Mouse (Mus musculus) neural tube, embryonic 14.5 days (tissue): ENCODE results near the gene Ppil4. TPM values are rescaled to one million over a fixed set of nuclear protein-coding genes. Genes with fewer than 3 reads are reported as not detected.

Source experiments
- microRNA-seq: library from miRNA; unstranded; fragments of <30 nt; microRNA quantifications from one replicate; pipeline ENCODE4, GENCODE M21; 2016
- polyA plus RNA-seq: library from polyadenylated mRNA; unstranded; fragments of >200 nt; fragmentation: Nextera tagmentation; extraction: Ambion mirVana; gene quantifications from 2 replicates; pipeline ENCODE4 v1.2.1, GENCODE M21; 2014

Ppil4 gene
- polyA plus RNA-seq, 1 experiment from 2014 or later, result 48.1 TPM

Small RNA genes lying within 50 kb of the gene (microRNA-seq; reads per million reads assigned to microRNA genes)
- not detected for gene Mir5104

Other genes starting within 250 kb of the Ppil4 start
- 37.8 and 39.1 TPM in 2 replicates for gene Lrp11, start 203.1 kb upstream of the Ppil4 start, polyA plus RNA-seq
- 26.7 and 28.0 TPM in 2 replicates for gene Nup43, start 125.4 kb upstream of the Ppil4 start, polyA plus RNA-seq
- gene Pcmt1, start 111.8 kb upstream of the Ppil4 start, polyA plus RNA-seq, result 176 and 185 TPM in 2 replicates
- gene Lats1, start 111.7 kb upstream of the Ppil4 start, polyA plus RNA-seq, result 17.5 and 19.5 TPM in 2 replicates
- gene Katna1, start 66.9 kb upstream of the Ppil4 start, polyA plus RNA-seq, result 32.3 and 34.2 TPM in 2 replicates
- 50.8 and 55.2 TPM in 2 replicates for gene Ginm1, start 67 bp upstream of the Ppil4 start, polyA plus RNA-seq
- gene Zc3h12d, start 39.6 kb downstream of the Ppil4 start, polyA plus RNA-seq, result 0.08 and 0.17 TPM in 2 replicates
- gene Tab2, start 163.3 kb downstream of the Ppil4 start, polyA plus RNA-seq, result 18.7 and 22.2 TPM in 2 replicates